Mouse (Mus musculus): ENCODE measurements around the gene Ctps2.

Gene Ctps2

GRCm38 (mm10) chrX:162986876-162987495 lies 85.9 kb downstream of the Ctps2 start:
- DNase-seq = no peak

- DNase-seq = no peak
These were observed 90.4 kb downstream of the Ctps2 start for GRCm38 (mm10) chrX:162991396-162991795.

- peak in 1 of 2 experiments; percentile 8 for DNase-seq
These were observed 91.1 kb downstream of the Ctps2 start for GRCm38 (mm10) chrX:162992121-162992520.

- no peak for DNase-seq
These were observed 126.8 kb downstream of the Ctps2 start for GRCm38 (mm10) chrX:163027864-163028263.

DNA sequence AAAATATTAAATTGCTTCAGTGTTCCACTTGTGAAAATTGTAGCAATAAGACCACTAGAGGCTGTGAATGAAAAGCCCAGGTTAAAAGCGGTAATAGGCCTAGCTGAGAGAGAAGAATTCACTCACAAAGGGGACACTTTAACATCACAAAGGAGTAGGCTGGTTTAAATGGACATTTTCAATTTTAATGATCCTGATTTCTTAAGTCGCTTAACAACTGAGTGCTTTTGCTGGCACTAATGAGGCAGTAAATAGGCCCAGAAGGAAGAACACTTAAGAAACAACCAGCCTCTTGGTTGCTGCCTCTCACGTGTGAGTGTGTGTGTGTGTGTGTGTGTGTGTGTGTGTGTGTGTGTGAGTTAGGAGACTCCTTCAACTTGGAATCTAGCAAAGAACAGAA lies 137.7 kb downstream of the Ctps2 start:
- DNase-seq = no peak

DNA sequence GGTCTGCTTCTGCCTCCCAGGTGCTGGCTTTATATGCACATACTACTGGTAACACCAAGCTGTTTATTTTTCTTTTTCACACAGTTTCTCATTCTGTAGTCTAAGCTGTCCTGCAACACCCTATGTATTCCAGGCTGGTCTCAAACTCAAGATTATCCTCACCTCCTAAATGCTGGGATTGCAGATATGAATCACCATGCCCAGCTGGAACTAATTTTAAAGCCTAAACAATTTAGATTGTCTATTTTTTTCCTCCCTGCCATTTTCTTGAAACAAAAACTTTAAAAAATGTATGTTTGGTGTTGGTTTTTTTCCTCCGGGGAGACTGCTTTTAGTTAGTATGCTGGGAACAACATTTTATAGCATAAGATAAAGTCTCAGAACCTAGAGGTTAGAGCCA lies 141.7 kb downstream of the Ctps2 start:
- DNase-seq = no peak

DNA sequence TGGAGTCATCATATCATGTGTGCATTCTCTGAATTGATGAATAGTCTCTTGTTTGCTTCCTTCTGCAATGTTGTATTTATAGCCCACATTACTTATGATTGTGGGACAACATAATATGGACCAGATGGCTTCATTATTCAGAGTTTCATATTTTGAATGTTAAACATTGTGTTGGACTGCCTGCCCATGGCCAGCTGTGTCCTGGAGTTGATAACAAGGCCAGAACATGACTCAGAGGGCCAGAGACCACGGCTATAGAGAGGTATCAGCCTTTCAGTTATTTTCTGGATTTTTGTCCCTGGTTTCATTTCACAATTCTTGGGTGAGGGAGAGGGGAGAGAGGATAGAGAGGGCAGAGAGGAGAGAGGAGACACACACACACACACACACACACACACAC lies 162.9 kb downstream of the Ctps2 start:
- no peak for DNase-seq
